Mouse (Mus musculus) spleen, embryonic (tissue): ENCODE measurements at regions not wholly inside any gene's neighbourhood (a gene's known extent, or its start where the extent isn't known, plus 50 kb on each side); places are given as distances from the start of the nearest gene placed in this dataset.
"Not testable (repeated sequence)": the region's sequence is repeated elsewhere in the genome, so short reads cannot be mapped to it uniquely, and the experiment has no call there.

ENCODE experiments used
- CTCF ChIA-PET: fragments of 350-600 bp; sonication (Branson Sonifier 250); formaldehyde crosslinking; loops from one replicate; lab custom pipeline; 2022; lab: Charles Lee

GRCm38 (mm10) chr5:76081379-76081778 lies 58.7 kb upstream of the Srd5a3 start:
- CTCF ChIA-PET, result not testable (repeated sequence)

DNA sequence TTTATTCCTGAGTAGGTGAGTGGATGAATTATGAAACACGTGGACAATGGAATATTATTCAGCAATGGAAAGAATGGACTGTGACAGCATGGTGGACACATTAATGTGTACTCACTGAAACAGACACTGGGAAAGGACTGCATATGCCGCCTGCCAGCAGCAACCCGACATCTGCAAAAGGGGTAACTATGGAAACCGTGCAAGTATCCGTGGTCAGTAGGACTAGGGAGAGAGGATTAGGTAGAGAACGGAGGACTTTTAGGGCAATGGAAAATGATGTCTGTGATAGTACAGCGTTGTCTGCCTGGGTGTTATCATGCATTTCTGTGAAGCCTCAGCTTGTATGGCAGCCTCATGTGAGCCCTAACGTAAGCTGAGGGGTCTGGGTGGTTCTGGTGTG lies 59.6 kb upstream of the Srd5a3 start:
- CTCF ChIA-PET, result no interaction called here

- CTCF ChIA-PET, result no interaction called here
These were observed 60.7 kb upstream of the Srd5a3 start for GRCm38 (mm10) chr5:76079204-76080025.

DNA sequence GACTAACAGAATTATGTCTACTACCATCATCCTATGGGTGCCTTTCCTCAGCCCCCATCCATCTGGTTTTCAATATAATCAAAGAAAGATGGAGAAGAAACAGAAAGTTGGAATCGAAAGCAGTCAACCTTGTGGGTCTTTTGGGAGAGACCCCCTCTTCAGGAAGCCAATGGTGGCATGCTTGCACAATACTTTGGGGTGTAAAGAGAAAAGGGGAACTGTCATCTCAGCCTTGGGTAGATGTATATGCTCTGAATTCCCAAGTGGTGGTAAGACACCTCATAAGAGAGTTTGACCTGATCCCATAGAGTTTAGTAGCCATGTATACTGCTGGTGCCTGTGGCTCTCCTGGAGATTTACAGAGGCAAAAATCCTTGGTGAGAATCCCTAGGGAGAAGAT lies 61.6 kb upstream of the Srd5a3 start:
- CTCF ChIA-PET, result no interaction called here

DNA sequence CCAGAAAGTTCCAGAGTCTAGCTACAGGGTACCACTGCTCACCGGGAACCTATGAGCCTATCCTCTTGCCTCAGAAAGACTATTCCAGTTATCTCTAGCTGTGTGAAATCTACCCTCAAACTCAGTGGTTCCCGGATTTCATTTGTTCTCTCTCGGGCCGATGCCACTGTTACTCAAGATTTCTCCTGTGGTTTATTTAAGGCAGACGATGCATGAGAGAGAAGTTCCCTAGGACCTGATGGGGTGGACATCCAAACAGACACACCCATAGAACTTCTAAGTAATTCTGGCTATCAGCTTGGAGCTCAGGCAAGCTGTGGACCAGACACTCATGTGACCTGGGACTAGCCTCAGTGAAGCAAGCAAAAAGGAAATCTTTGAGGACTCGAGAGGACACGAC lies 63.8 kb upstream of the Srd5a3 start:
- CTCF ChIA-PET, result interaction anchor here (0.5 to 0.6 kb wide), 2 partner anchors 42 to 1389 kb away, joined by 5 read pairs; no protein-coding TSS in a partner anchor

- CTCF ChIA-PET, result no interaction called here
These were observed 64.7 kb upstream of the Srd5a3 start for GRCm38 (mm10) chr5:76075401-76075800.

DNA sequence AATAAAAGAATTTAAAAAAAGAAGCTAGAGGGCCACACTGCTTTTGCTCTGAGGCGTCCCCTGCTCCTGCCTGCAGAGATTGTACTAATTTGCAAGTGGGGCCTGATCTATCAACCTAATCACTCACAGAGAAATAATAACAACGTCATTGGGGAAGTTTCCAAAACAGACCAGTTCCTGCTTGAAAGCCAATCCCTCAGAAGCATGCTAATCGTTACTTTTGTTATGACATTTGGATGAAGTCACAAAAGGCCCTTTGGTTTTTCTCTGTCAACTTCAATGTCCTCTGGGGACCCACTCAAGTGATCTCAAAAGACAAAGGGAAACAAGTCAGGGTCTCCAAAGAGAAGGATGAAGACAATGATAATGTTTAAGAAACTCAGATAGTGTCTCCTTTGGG lies 72.2 kb upstream of the Srd5a3 start:
- CTCF ChIA-PET, result interaction anchor here (0.8 kb wide), 1 partner anchor 11 kb away, joined by 3 read pairs; no protein-coding TSS in a partner anchor

DNA sequence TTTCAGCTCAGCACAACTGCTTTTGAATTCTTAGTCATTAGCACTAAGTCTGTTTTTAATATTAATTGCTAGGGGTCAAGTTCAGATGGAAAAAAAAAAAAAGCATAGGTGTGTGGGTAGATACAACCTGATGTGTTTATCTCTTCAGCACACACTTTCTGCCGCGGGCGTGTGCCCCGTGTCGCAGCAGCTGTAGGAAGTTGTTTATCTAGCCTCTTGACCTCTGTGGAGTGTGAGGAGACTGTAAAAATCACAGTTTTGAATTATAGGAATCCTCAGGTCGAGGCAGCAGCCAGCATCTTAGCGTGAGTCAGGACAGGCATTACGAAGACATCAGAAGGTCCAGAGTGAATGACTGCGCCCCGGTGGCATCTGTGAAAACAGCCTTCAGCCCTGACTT lies 72.8 kb upstream of the Srd5a3 start:
- CTCF ChIA-PET, result interaction anchor here (0.8 kb wide), 1 partner anchor 11 kb away, joined by 3 read pairs; no protein-coding TSS in a partner anchor

- CTCF ChIA-PET, result no interaction called here
These were observed 74.3 kb upstream of the Srd5a3 start for GRCm38 (mm10) chr5:76065789-76066188.

DNA sequence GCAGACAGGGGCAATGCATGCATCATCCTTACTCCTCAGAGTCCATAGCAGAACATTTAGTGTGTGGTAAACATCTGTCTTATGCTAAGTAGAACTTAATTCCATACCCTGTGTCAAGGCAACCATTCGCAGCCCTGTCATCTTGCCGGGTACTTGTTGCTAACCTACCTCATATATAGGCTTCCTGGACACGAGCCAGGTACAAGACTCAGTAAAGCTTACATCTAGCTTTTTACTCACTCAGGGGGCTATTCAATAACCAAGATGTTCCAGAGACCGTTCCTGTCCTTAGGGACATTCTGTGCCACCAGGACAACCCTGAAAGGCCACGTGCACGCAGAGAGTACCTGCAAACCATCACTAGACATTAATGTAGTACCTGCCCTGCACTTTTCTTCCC lies 74.8 kb upstream of the Srd5a3 start:
- CTCF ChIA-PET, result no interaction called here

- CTCF ChIA-PET, result no interaction called here
These were observed 75.4 kb upstream of the Srd5a3 start for GRCm38 (mm10) chr5:76064686-76065085.

DNA sequence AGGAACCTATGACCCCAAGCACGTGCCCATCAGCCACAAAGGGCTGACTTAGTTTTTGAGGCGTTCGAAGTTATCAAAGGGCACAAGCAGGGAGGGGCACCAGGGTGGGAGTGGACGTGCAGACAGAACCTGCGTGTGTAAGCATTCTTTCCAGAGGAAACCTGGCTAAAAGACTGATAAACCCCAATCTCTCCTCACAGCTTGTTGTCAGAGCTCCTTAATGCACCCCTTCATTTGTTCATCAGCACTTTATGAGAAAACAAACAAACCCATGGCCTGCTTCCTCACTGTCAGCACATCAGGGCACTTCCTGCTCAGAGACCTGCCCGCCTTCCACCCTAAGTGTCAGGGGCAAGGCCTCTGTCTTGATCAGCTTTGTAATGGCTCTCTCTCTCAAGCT lies 76.6 kb upstream of the Srd5a3 start:
- CTCF ChIA-PET, result no interaction called here

- CTCF ChIA-PET, result no interaction called here
These were observed 79.8 kb upstream of the Kdr start for GRCm38 (mm10) chr5:76058011-76058410.

- CTCF ChIA-PET, result interaction anchor here (1.1 kb wide), 1 partner anchor 11 kb away, joined by 3 read pairs; no protein-coding TSS in a partner anchor
These were observed 77.6 kb upstream of the Kdr start for GRCm38 (mm10) chr5:76055849-76056248.

DNA sequence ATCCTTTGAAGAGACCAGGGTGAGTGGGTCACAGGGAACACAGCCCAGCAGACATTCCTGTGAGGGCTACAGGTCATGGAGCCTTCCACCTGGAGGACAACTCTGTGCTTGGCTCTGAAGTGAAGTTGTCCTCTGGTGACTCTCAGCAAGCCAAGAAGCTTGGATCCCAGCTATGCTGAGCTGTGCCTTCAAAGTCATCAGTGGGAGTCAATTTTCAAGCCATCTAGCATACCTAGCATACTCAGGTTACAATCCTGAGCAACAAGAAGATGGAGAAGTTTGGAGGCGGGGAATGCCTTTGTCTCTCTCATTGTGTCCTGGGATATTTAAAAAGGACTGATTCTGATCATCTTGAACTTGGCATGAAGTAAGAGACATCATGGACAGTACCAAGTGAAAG lies 74.5 kb upstream of the Kdr start:
- CTCF ChIA-PET, result no interaction called here

- CTCF ChIA-PET, result no interaction called here
These were observed 73.4 kb upstream of the Kdr start for GRCm38 (mm10) chr5:76051658-76052057.

DNA sequence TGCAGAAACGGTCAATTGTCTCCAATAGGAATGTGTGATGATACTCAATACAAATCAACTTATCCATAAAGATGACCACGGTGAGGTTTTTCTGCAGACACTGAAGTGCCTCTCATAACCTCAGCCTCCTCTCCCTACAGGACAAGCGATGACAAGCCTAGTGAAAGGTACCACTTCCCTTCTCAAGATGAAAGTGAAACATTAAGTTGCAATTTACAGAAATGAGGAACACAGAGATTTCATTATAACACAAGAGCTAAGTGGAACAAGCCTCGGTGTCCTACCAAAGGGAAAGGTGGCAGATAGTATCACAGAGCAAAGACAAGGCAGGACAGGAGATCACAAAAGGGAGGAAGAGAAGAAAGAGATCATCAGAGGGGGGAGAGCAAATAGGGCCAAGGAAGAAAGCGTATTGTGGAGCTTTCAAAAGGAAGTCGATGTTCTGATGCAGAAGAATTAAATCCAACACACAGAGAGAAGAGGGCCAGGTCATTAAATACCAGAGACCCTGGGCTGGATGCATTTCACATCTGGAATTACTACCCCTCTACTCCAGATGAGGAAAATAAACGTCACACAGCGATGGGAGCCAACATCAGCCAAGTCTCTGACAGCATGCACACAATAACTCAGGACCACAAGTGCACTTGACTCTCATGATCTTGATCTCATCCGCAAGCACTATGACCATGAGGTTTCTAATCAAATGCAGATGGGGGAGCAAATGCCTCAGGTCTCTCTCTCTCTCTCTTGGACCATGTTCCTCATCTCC lies 70.0 kb upstream of the Kdr start:
- CTCF ChIA-PET, result no interaction called here

- CTCF ChIA-PET, result no interaction called here
These were observed 65.6 kb upstream of the Kdr start for GRCm38 (mm10) chr5:76043521-76044510.

GRCm38 (mm10) chr5:76040454-76041203 lies 62.4 kb upstream of the Kdr start:
- CTCF ChIA-PET, result no interaction called here

DNA sequence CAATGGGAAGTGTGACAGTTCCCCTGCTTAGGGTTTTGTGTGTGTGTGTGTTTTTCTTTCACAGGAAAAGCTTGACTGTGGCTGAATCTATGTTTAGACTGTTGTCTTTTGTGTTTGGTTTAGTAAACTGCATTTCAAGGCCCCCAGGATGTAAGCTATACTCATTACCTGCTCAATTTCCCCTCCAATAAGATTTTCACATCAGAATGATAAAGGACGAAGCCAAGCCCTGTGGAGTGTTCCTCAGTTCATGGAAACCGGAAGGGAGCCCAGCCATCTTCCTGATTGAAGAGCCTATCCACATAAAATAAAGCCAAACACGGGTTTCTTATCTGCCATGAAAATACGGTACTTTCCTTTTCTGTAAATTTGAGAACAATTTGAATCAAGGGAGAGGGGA lies 50.5 kb upstream of the Kdr start:
- CTCF ChIA-PET, result no interaction called here
